Mouse (Mus musculus): ENCODE data around the gene Afmid.

- TF ChIP-seq CTCF (IDR thresholded peaks at IDR 0.05; ENCODE audit: extremely low read depth, insufficient read depth, low read length) (no peak), POLR2A (IDR thresholded peaks at IDR 0.05; ENCODE audit: extremely low read depth, insufficient read depth, low read length) (no peak)
These were observed 45.7 kb downstream of the Afmid start for GRCm38 (mm10) chr11:117871376-117871775.
